Mouse (Mus musculus) liver, postnatal 0 days (tissue): ENCODE results near the gene Dnase1l2.

ENCODE experiments used
- CTCF ChIP-seq: sonication (generic); IDR thresholded peaks from 2 replicates; pipeline ENCODE4 v1.5.1; 2016; ENCODE audit warnings: antibody characterized with exemption, low read depth
- EP300 ChIP-seq: IDR thresholded peaks from 2 replicates; pipeline ENCODE4 v1.6.1; 2016; ENCODE audit warnings: antibody characterized with exemption, low read depth, mild to moderate bottlenecking

GRCm38 (mm10) chr17:24476022-24476776 is 33.3 kb upstream of the Dnase1l2 start:
- TF ChIP-seq CTCF (no peak), EP300 (no peak)
